Mouse (Mus musculus): ENCODE results near the gene Cbln3.

Gene Cbln3

DNA sequence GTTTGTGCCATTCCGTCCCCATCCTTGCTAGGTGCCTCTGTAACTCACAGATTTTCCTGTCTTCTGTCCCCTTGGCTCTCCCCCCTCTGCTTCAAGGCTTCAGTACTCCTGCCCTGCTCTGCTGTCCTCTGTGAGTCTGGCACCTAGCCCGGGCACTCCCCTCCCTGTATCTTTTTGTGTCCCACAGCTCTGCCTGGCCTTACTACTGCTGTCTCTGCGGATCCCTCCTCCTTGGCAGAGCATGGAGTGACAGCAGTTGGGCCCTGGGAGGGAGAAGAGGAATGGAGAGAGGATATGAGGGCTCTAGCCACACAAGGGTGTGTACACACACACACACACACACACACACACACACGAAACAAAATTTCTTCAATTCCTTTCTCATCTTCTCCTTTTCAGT lies at the start of gene Cbln3:
TSS of gene Cbln3 (minus strand) at position 227 of the 400 bp plus-strand sequence.
- DNase-seq (ENCODE audit: low spot score in 2 of 2): peak; percentile 60 to 71

- DNase-seq (ENCODE audit: low spot score in 2 of 2): no peak
These were observed 49.4 kb upstream of the Cbln3 start for GRCm38 (mm10) chr14:55933586-55933985.

DNA sequence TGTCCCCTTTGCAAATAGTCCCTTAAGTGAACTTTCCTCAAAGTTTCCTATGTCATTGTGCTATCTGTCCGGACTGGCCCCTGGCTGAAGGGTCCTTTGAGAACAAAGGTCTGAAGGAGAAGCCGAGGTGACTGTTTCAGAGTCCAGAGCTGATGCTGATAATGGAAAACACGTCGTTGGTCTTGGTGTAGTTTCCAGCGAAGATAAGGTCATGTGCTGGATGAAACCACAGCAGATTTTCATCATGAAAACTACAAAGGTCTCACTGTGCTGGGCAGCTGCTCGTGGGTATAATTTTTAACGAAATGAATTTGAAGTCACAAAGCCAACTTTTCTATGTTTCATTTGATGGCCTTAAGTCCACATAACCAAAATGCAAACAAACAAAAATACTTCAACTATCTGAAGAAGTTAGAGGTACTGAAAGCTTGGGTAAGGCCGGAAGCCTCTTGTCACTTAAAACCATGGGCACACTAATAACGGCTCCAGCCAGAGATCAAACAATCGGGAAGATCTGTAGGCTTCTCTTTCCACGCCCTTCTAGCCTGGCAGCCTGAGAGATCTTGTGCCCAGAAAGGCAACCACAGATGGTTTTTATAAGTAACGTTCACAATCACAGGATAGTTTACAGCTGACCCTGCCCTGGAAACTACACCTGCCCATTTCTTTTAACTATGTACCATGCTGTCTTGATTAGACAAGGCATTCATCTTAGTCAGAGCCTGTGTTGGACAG lies 45.2 kb upstream of the Cbln3 start:
- DNase-seq (ENCODE audit: low spot score in 2 of 2): no peak

GRCm38 (mm10) chr14:55926847-55927246 lies 42.7 kb upstream of the Cbln3 start:
- DNase-seq (ENCODE audit: low spot score in 2 of 2): no peak

- DNase-seq (ENCODE audit: low spot score in 2 of 2): no peak
These were observed 38.5 kb upstream of the Cbln3 start for GRCm38 (mm10) chr14:55922475-55923232.

- DNase-seq (ENCODE audit: low spot score in 2 of 2): peak; percentile 81 to 82
These were observed 34.3 kb upstream of the Cbln3 start for GRCm38 (mm10) chr14:55918240-55919082.

- DNase-seq (ENCODE audit: low spot score in 2 of 2): no peak
These were observed 29.2 kb upstream of the Cbln3 start for GRCm38 (mm10) chr14:55913406-55913805.

- no peak for DNase-seq (ENCODE audit: low spot score in 2 of 2)
These were observed 21.3 kb upstream of the Cbln3 start for GRCm38 (mm10) chr14:55905518-55905917.

DNA sequence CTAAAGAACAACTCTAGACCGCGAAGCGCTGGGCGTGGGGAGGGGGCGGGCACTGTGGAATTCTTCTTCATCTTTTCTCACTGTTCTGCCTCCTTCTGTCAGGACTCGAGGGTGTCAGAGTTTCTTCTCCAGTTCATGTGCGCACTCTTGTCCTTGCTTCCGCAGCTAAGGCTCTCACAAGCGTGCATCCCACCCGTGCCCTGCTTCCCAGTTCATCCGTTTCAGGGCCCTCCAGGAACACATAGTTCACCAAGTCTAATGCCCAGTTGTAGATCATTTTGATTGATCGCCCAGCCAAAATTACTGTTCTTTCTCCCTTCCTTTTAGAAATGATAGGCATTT lies 16.2 kb upstream of the Cbln3 start:
- DNase-seq (ENCODE audit: low spot score in 2 of 2): no peak

GRCm38 (mm10) chr14:55899701-55900413 lies 15.7 kb upstream of the Cbln3 start, which contains the start of gene Sdr39u1:
Gene Sdr39u1 (minus strand): TSS chr14:55900293.
- DNase-seq (ENCODE audit: low spot score in 2 of 2): peak; percentile 93 to 96

DNA sequence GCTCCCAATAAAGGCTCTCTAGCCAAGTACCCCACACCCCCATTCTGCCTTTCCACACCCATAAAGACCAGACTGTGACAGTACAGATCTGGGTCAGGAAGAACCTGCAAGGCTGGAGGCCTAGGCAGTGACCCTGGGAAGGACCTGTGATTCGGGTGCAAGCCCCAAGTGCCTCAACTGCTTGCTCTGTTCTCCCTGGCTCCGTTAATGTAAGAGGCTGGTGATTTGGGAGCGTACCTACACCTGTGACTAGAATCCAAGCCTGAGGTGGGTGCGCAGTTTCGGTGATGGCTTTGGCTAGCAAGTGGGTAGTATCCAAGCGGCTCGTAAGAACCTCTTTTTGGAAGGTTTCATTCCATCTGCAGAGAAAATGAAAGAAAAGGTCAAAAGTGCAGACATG lies 14.8 kb upstream of the Cbln3 start:
- DNase-seq (ENCODE audit: low spot score in 2 of 2): no peak

DNA sequence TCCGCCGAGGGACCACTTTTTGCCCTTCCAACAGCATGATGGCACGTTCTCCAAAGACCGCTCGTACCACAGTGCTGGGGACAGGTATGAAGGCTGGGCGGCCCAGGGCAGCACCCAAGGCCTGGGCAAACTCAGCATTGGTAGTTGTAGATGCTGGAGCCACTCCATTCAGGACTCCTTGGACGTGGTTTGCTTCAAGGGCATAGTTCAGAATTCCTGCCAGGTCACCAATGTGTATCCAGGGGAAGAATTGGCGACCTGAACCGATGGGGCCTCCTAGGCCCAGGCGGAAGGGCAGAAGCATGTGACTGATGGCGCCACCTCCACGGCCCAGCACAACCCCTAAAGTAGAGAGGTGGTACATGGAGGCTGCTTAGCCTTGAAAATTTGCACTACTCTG lies 13.5 kb upstream of the Cbln3 start:
- DNase-seq (ENCODE audit: low spot score in 2 of 2): no peak

GRCm38 (mm10) chr14:55886571-55887382 lies 2.6 kb upstream of the Cbln3 start:
- DNase-seq (ENCODE audit: low spot score in 2 of 2): no peak

GRCm38 (mm10) chr14:55885791-55886271 lies 1.6 kb upstream of the Cbln3 start:
- peak; percentile 60 to 61 for DNase-seq (ENCODE audit: low spot score in 2 of 2)

DNA sequence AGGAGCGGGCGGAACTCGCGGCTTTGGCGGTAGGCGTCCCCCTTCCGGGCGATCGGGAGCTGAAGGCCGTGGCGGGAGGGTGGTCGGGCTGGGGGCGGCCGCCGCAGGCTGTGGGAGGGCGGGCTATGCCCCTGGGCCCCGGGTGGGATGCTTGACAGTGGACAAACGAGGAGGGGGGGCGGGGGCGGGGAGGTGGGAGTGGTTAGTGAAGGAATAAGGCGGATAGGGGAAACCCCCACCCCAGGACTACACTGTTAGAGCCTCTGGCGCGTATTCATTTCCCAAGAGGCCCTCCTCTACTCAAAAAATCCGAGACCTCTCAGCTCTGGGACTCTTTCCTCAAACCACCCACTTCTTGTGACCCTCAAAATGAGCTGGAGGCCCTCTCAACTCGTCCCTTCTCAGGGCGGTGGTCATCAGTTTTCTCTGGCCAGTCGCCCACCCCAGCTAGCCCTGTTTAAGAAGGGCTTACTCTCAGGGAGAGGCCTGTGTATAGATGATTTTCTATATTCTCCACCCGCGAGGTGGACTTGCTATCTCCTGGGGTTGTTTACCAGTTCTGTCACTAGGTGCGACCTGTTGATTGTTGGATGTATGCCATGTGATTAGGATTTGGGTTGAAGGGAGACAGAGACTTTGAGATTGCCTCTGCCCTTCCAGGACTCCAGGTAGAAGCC lies 1.1 kb upstream of the Cbln3 start:
- DNase-seq (ENCODE audit: low spot score in 2 of 2): peak in 1 of 2 experiments; percentile 41

DNA sequence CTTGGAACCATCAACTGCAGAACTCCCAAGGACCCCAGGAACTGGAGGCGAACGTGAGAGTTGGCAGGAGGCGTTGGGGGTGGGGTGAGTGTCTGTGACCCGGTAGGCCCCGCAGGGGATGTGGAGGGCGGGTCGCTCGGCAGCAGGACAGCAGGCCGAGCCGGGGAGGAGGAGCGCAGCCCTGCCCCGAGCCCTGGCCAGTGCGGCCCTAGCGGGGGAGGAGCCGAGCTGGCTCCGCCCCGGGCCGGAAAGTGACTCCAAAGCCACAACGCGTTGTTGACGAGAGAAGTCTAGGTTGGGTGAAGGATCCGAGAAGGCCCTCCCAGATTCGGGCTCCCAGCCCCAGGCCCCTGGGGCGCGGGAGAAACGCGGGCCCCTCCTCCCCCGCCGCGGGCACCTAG lies 521 bp upstream of the Cbln3 start, which contains the start of gene Khnyn:
TSS of gene Khnyn (plus strand) at position 235 of the 401 bp plus-strand sequence.
- peak; percentile 85 to 87 for DNase-seq (ENCODE audit: low spot score in 2 of 2)

- no peak for DNase-seq (ENCODE audit: low spot score in 2 of 2)
These were observed 529 bp downstream of the Cbln3 start for GRCm38 (mm10) chr14:55883663-55884062.

GRCm38 (mm10) chr14:55883149-55883661 lies 987 bp downstream of the Cbln3 start:
- DNase-seq (ENCODE audit: low spot score in 2 of 2): peak in 1 of 2 experiments; percentile 25

GRCm38 (mm10) chr14:55882171-55882641 lies 2.0 kb downstream of the Cbln3 start:
- DNase-seq (ENCODE audit: low spot score in 2 of 2): peak in 1 of 2 experiments; percentile 28
